Mouse (Mus musculus) spleen, adult 2 months (tissue): ENCODE measurements around the gene Fanci. TPM values are rescaled to one million over a fixed set of nuclear protein-coding genes. Genes with fewer than 3 reads are reported as not detected.

Experiments used
- DNase-seq, 2 experiments: peaks; one replicate each; pipeline versions ENCODE4 v3.0.0 to v3.0.0-alpha.2; 2012 to 2021; ENCODE audit warnings: low spot score in 2 of 2, low read depth in 1 of 2
- H3K27ac ChIP-seq: fragments of 200-500 bp; 2 replicates; pipeline ENCODE4 v1.5.1; 2012; ENCODE audit warnings: low read length, inconsistent platforms; ENCODE audit not compliant: insufficient read depth
- H3K27me3 ChIP-seq: fragments of 200-500 bp; 2 replicates; pipeline ENCODE4 v1.6.1; 2012; ENCODE audit warnings: mild to moderate bottlenecking, moderate library complexity, low read length, inconsistent platforms; ENCODE audit not compliant: control insufficient read depth, insufficient read depth
- H3K36me3 ChIP-seq: fragments of 200-500 bp; 2 replicates; pipeline ENCODE4 v1.6.1; 2012; ENCODE audit warnings: mild to moderate bottlenecking, low read length, inconsistent platforms; ENCODE audit not compliant: control insufficient read depth, insufficient read depth
- H3K4me1 ChIP-seq: fragments of 200-500 bp; 2 replicates; pipeline ENCODE4 v1.6.1; 2011; ENCODE audit warnings: inconsistent platforms; ENCODE audit not compliant: control insufficient read depth, insufficient read depth, insufficient read length
- H3K4me3 ChIP-seq: fragments of 200-500 bp; 2 replicates; pipeline ENCODE4 v1.5.1; 2011; ENCODE audit warnings: mild to moderate bottlenecking, inconsistent platforms; ENCODE audit not compliant: insufficient read depth, insufficient read length; ENCODE audit errors: extremely low read depth
- CTCF ChIP-seq: fragments of 200-500 bp; IDR thresholded peaks from 2 replicates; pipeline ENCODE4 v1.5.1; 2011; ENCODE audit warnings: mild to moderate bottlenecking, inconsistent platforms; ENCODE audit not compliant: insufficient read depth, insufficient read length, insufficient replicate concordance; ENCODE audit errors: extremely low read depth
- POLR2A ChIP-seq: fragments of 200-500 bp; IDR thresholded peaks from 2 replicates; pipeline ENCODE4 v1.6.1; 2011; ENCODE audit warnings: low read depth, low read length, inconsistent platforms
- WGBS: fragments of 180-500 bp; shearing (Covaris S2); methylation state at CpG from one replicate; pipeline ENCODE4 v1.1.7; 2018; 5-methylcytosine and 5-hydroxymethylcytosine counted together
- polyA plus RNA-seq: library from polyadenylated mRNA; depleted of rRNA; stranded (reverse); fragments of >200 nt; gene quantifications from 2 replicates; pipeline ENCODE4 v1.2.3, GENCODE M21; 2012

Gene Fanci
- polyA plus RNA-seq, 1 experiment = 0.99 TPM

DNA sequence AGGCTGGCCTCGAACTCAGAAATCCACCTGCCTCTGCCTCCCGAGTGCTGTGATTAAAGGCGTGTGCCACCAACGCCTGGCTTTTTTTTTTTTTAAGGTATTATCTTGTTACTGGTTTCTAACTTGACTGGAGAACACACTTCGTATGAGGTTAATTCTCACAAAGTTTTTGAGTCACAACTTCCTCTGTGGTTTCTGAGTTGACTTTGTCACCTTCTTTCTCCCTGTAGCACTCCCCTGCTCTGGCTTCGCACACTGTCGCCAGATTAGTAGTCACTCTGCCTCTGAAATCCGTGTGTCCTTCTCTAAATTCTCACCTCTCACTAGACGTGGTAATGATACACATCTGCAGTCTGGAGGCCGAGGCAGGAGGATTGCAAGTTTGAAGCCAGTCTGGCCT is 31.1 kb downstream of the Fanci start:
- no peak overlapping the region for H3K27ac ChIP-seq
- H3K4me3 ChIP-seq = no peak overlapping the region
- TF ChIP-seq CTCF (no peak), POLR2A (no peak)
- DNase-seq = no peak
- no peaks in the 10 kb centered on the region for H3K4me1 ChIP-seq
- no peaks in the 10 kb centered on the region for H3K27me3 ChIP-seq
- no peaks in the 10 kb centered on the region for H3K36me3 ChIP-seq
- 50% methylated on average over 10 of the region's 10 CpGs for WGBS

- 95% methylated on average over 10 of the region's 10 CpGs for whole genome bisulfite sequencing
- TF ChIP-seq POLR2A (no peak), CTCF (no peak)
- no peaks in the 10 kb centered on the region for H3K27me3 ChIP-seq
These were observed 34.1 kb downstream of the Fanci start for GRCm38 (mm10) chr7:79425804-79426203.

GRCm38 (mm10) chr7:79428243-79428642 is 36.5 kb downstream of the Fanci start:
- WGBS = 89% methylated on average over 5 of the region's 5 CpGs
- DNase-seq = no peak

More at GRCm38 (mm10) chr7:79425804-79426203, 34.1 kb downstream of the Fanci start:
- H3K36me3 ChIP-seq = no peaks in the 10 kb centered on the region
- DNase-seq = no peak
- H3K4me3 ChIP-seq = no peak overlapping the region
- no peak overlapping the region for H3K27ac ChIP-seq
- H3K4me1 ChIP-seq = no peaks in the 10 kb centered on the region

GRCm38 (mm10) chr7:79440035-79440434 is 48.3 kb downstream of the Fanci start:
- Histone ChIP-seq H3K27ac (no peak overlapping the region), H3K36me3 (no peaks in the 10 kb centered on the region), H3K27me3 (no peaks in the 10 kb centered on the region), H3K4me1 (no peaks in the 10 kb centered on the region), H3K4me3 (no peak overlapping the region)
- no peak for TF ChIP-seq POLR2A
- TF ChIP-seq CTCF = no peak
- no peak for DNase-seq
- 96% methylated on average over 2 of the region's 2 CpGs for WGBS

More at GRCm38 (mm10) chr7:79428243-79428642, 36.5 kb downstream of the Fanci start:
- no peaks in the 10 kb centered on the region for H3K4me1 ChIP-seq
- H3K36me3 ChIP-seq = no peaks in the 10 kb centered on the region
- no peak overlapping the region for H3K4me3 ChIP-seq
- TF ChIP-seq CTCF = no peak
- TF ChIP-seq POLR2A = no peak
- H3K27me3 ChIP-seq = no peaks in the 10 kb centered on the region
- no peak overlapping the region for H3K27ac ChIP-seq

GRCm38 (mm10) chr7:79447048-79447447 is 55.3 kb downstream of the Fanci start:
- Histone ChIP-seq H3K27me3 (no peaks in the 10 kb centered on the region), H3K4me3 (no peak overlapping the region), H3K36me3 (peaks cover 29% of the 10 kb centered on the region), H3K27ac (no peak overlapping the region), H3K4me1 (no peaks in the 10 kb centered on the region)
- 83% methylated on average over 2 of the region's 2 CpGs for WGBS
- DNase-seq = no peak
- TF ChIP-seq CTCF (no peak), POLR2A (no peak)

- no peak for TF ChIP-seq POLR2A
- no peak for TF ChIP-seq CTCF
- no peak overlapping the region for H3K4me3 ChIP-seq
- DNase-seq = no peak
- H3K36me3 ChIP-seq = peaks cover 31% of the 10 kb centered on the region
- no peak overlapping the region for H3K27ac ChIP-seq
- no peaks in the 10 kb centered on the region for H3K27me3 ChIP-seq
- H3K4me1 ChIP-seq = no peaks in the 10 kb centered on the region
- WGBS = 76% methylated on average over 3 of the region's 3 CpGs
These were observed 55.8 kb downstream of the Fanci start for GRCm38 (mm10) chr7:79447486-79447885.

DNA sequence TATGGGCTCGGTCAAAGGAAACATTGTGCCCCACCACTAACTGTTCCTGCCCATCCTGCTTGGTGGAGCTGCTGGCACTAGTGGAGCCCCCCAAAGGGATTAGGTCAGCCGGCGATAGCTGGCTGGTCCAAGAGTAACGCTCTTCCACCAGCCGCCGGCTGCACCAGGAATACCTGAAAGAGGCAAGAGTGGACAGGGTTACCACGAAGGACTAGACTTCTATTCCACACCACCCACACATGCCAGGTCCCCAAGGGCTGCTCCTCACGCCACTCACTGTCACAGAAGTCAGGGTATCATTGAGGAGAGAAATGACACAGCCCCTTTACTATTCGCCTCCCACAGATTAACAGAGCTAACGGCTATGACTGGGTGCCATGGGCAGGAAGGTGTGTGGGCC is 70.0 kb downstream of the Fanci start:
- WGBS = 93% methylated on average over 10 of the region's 10 CpGs
- peaks cover 10% of the 10 kb centered on the region for H3K4me1 ChIP-seq
- DNase-seq = no peak
- TF ChIP-seq POLR2A = no peak
- no peak for TF ChIP-seq CTCF
- H3K27ac ChIP-seq = no peak overlapping the region
- H3K4me3 ChIP-seq = no peak overlapping the region
- 0 out of 2 replicates have a peak, but pooled peaks cover 2% of the 10 kb centered on the region for H3K27me3 ChIP-seq
- H3K36me3 ChIP-seq = peaks cover 51% of the 10 kb centered on the region
